ENCODE assay signal across 11 mouse cellular contexts in genomic region chr2:24475420-24475819, GRCm38 (mm10). TPM values are rescaled to one million over a fixed set of nuclear protein-coding genes. Genes with fewer than 3 reads are reported as not detected.
DNase-seq lines count a peak whose midpoint lies in the region; ATAC-seq and TF ChIP-seq lines count a peak whose summit lies in the region.
"Had no signal": no experiment of that assay in that cellular context is flagged by ENCODE, and none has a peak within 500 bp of the region (broad histone marks: within the 10 kb centered on the region; RNA-seq: fewer than 3 reads in every experiment).

Gene Pax8, minus strand, starts transcription at chr2:24475599.

- H3K27me3 ChIP-seq in lung, postnatal 0 days (replicated peaks; ENCODE audit: insufficient read depth, low read length): peaks cover 34% of the 10 kb centered on the region
- peaks cover 47% of the 10 kb centered on the region for H3K27me3 ChIP-seq in forebrain, postnatal 0 days (ENCODE audit: insufficient read depth, low read length)

- H3K4me1 ChIP-seq in lung, postnatal 0 days (ENCODE audit: insufficient read depth, low read depth, low read length): 0 out of 2 replicates have a peak, but pooled peaks cover 3% of the 10 kb centered on the region
- H3K4me1 ChIP-seq in forebrain, postnatal 0 days (ENCODE audit: insufficient read depth): no peaks in the 10 kb centered on the region

- no peak for TF ChIP-seq EP300 in lung, postnatal 0 days (IDR thresholded peaks at IDR 0.05)

- no peak for TF ChIP-seq CTCF in lung, postnatal 0 days (IDR thresholded peaks at IDR 0.05)
- no peak for TF ChIP-seq CTCF in forebrain, postnatal 0 days (IDR thresholded peaks at IDR 0.05; ENCODE audit: low read depth)

- no peak within 1 kb of the TSS for H3K9ac ChIP-seq in lung, postnatal 0 days (replicated peaks; ENCODE audit: low read depth)
- no peak within 1 kb of the TSS for H3K9ac ChIP-seq in forebrain, postnatal 0 days

- no peak for DNase-seq in lung, postnatal 0 days (ENCODE audit: low spot score)
- DNase-seq in lung, postnatal 25 days (ENCODE audit: low spot score): no peak
- no peak for DNase-seq in forebrain, postnatal 0 days
- peak; percentile 93 for DNase-seq in kidney, postnatal 14 days
- DNase-seq in ovary, postnatal 36 days (ENCODE audit: low spot score): peak; percentile 44
- no peak for DNase-seq in T-cell, adult 2 months (ENCODE audit: low spot score)
- DNase-seq in adrenal gland, postnatal 36 days: no peak
- DNase-seq in layer of hippocampus, postnatal 36 days: no peak
- DNase-seq: cerebellum, postnatal 14 days; liver had no signal

- H3K9me3 ChIP-seq in lung, postnatal 0 days (ENCODE audit: low read length): no peaks in the 10 kb centered on the region
- no peaks in the 10 kb centered on the region for H3K9me3 ChIP-seq in forebrain, postnatal 0 days (ENCODE audit: low read length)

- no peak for ATAC-seq in lung, postnatal 0 days
- ATAC-seq in forebrain, postnatal 0 days: no peak

- no peaks in the 10 kb centered on the region for H3K36me3 ChIP-seq in lung, postnatal 0 days (ENCODE audit: insufficient read depth, low read length)
- no peaks in the 10 kb centered on the region for H3K36me3 ChIP-seq in forebrain, postnatal 0 days (ENCODE audit: insufficient read depth)

- WGBS in lung, postnatal 0 days: 45% methylated on average over 9 of the region's 9 CpGs
- WGBS in forebrain, postnatal 0 days: 29% methylated on average over 9 of the region's 9 CpGs

- no peak within 1 kb of the TSS for H3K27ac ChIP-seq in lung, postnatal 0 days (ENCODE audit: low read length)
- no peak within 1 kb of the TSS for H3K27ac ChIP-seq in forebrain, postnatal 0 days (ENCODE audit: low read depth, low read length)

- H3K4me2 ChIP-seq in lung, postnatal 0 days (replicated peaks; ENCODE audit: low read depth, low read length): no peak within 1 kb of the TSS
- peak within 1 kb of the TSS; percentile 39; the same call in 1 of the 2 replicates for H3K4me2 ChIP-seq in forebrain, postnatal 0 days (ENCODE audit: low read depth)

- H3K4me3 ChIP-seq in lung, postnatal 0 days (ENCODE audit: low read depth, low read length): 0 out of 2 replicates have a peak within 1 kb of the TSS, but pooled peaks have one; percentile 17
- peak within 1 kb of the TSS; percentile 29 for H3K4me3 ChIP-seq in forebrain, postnatal 0 days (ENCODE audit: low read depth, low read length)

RNA-seq across cellular contexts. Expression of gene Pax8, which starts in this region (rescaled TPM):
- polyA plus RNA-seq in lung, postnatal 0 days (2015; fragmentation: Nextera tagmentation; extraction: Ambion mirVana): not detected in 2 replicates
- not detected in 2 replicates for total RNA-seq in forebrain, postnatal 0 days (2014; rRNA removed)
- polyA plus RNA-seq in forebrain, postnatal 0 days (2015; fragmentation: Nextera tagmentation; extraction: Ambion mirVana): 0.18 and 0.19 TPM in 2 replicates
- total RNA-seq in adrenal gland, postnatal 36 days (2021): not detected
- not detected for total RNA-seq in layer of hippocampus, postnatal 36 days (2021)
- total RNA-seq: gastrocnemius, postnatal 4 days had no signal

Comparison
In these comparisons a context has a peak if more than half of its experiments do, and no peak if none do; other contexts are left out.
1. DNase-seq: peak in kidney, postnatal 14 days (single experiment) and ovary, postnatal 36 days (single experiment); none in lung, postnatal 0 days (single experiment), lung, postnatal 25 days (single experiment), forebrain, postnatal 0 days (single experiment), T-cell, adult 2 months (single experiment), adrenal gland, postnatal 36 days (0 of 2) and layer of hippocampus, postnatal 36 days (0 of 2).